Mouse (Mus musculus): Measurements from ENCODE around the gene Lgals3.
A peak's percentile ranks its signal among the peaks of the same experiment; 100 is the strongest.

GRCm38 (mm10) chr14:47432987-47433386 is 65.4 kb downstream of the Lgals3 start:
- TF ChIP-seq POLR2A (IDR thresholded peaks at IDR 0.05; ENCODE audit: low read depth, low read length) (no peak), CTCF (IDR thresholded peaks at IDR 0.05; ENCODE audit: borderline replicate concordance, insufficient read depth, low read length) (0 out of 2 replicates have a peak, but pooled peaks have one; percentile 6)

All from embryonic fibroblast, embryonic 13.5 days (primary cell).